Mouse (Mus musculus): ENCODE measurements around the gene Mest.

The Mest gene

GRCm38 (mm10) chr6:30680442-30680841, 42.9 kb upstream of the Mest start:
- peaks cover 17% of the 10 kb centered on the region for H3K4me1 ChIP-seq (replicated peaks; ENCODE audit: low read depth, low read length)
- no peak overlapping the region for H3K4me3 ChIP-seq (replicated peaks; ENCODE audit: low read length)
- no peaks in the 10 kb centered on the region for H3K9me3 ChIP-seq (ENCODE audit: low read length)
- TF ChIP-seq NANOG (IDR thresholded peaks at IDR 0.05; ENCODE audit: borderline replicate concordance, low read length) (no peak), POU5F1 (IDR thresholded peaks at IDR 0.05; ENCODE audit: borderline replicate concordance, low read length) (no peak), CTCF (conservative IDR thresholded peaks at IDR 0.05; ENCODE audit: low read length) (no peak)
- H3K36me3 ChIP-seq (ENCODE audit: insufficient read depth, low read length): 0 out of 2 replicates have a peak, but pooled peaks cover 7% of the 10 kb centered on the region
- H3K27me3 ChIP-seq (ENCODE audit: insufficient read depth, low read length): no peaks in the 10 kb centered on the region

DNA sequence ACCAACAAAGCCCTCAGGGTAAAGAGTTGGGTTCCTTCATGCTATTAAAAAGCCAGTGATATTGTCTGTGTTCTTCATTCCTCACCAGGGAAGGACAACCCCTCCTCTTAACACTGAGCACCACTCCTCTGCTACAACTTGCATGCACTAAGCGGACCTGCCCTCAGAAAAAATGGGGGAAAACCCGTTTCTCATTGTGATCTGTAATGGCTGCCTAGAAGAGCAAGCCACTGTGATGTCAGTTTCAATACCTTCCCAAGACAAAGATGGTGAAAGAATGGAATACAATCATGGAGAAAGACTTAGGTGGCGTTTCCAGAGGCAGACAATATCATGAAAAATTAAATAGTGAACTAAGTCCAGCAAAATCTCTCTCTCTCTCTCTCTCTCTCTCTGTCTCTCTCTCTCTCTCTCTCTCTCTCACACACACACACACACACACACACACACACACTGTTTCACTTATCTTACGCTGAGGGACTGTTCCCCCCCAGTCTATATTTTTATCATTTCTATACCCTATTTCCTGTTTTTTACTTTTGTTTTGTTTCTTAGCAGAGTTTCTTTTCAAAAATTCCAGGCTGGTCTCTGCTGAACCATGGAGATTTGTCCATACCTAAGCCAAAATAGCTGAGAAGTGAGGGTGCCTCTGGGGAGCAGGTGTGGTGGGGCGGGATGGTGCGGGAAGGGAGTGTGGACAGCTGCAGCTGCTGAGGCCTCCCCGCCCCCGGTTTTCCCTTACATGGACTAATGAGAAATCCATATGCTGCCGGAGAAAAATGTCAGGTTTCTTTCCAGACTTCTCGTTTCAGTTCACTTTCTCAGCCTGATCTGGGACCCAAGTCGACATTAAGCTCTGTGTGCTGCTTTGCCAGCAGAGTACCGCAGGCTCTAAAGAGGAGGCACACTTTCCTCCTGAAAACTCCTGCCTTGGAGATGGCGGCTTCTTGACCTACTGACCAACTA, 41.1 kb upstream of the Mest start:
- Histone ChIP-seq H3K4me1 (replicated peaks; ENCODE audit: low read depth, low read length) (peaks cover 17% of the 10 kb centered on the region), H3K27me3 (ENCODE audit: insufficient read depth, low read length) (no peaks in the 10 kb centered on the region), H3K36me3 (ENCODE audit: insufficient read depth, low read length) (0 out of 2 replicates have a peak, but pooled peaks cover 7% of the 10 kb centered on the region), H3K9me3 (ENCODE audit: low read length) (no peaks in the 10 kb centered on the region), H3K4me3 (replicated peaks; ENCODE audit: low read length) (no peak overlapping the region)
- no peak for TF ChIP-seq POU5F1 (IDR thresholded peaks at IDR 0.05; ENCODE audit: borderline replicate concordance, low read length)
- TF ChIP-seq NANOG (IDR thresholded peaks at IDR 0.05; ENCODE audit: borderline replicate concordance, low read length): no peak
- no peak for TF ChIP-seq CTCF (conservative IDR thresholded peaks at IDR 0.05; ENCODE audit: low read length)

GRCm38 (mm10) chr6:30684570-30684969, 38.8 kb upstream of the Mest start:
- Histone ChIP-seq H3K9me3 (ENCODE audit: low read length) (no peaks in the 10 kb centered on the region), H3K27me3 (ENCODE audit: insufficient read depth, low read length) (no peaks in the 10 kb centered on the region), H3K4me3 (replicated peaks; ENCODE audit: low read length) (no peak overlapping the region), H3K36me3 (ENCODE audit: insufficient read depth, low read length) (0 out of 2 replicates have a peak, but pooled peaks cover 6% of the 10 kb centered on the region), H3K4me1 (replicated peaks; ENCODE audit: low read depth, low read length) (peaks cover 17% of the 10 kb centered on the region)
- TF ChIP-seq POU5F1 (IDR thresholded peaks at IDR 0.05; ENCODE audit: borderline replicate concordance, low read length) (no peak), NANOG (IDR thresholded peaks at IDR 0.05; ENCODE audit: borderline replicate concordance, low read length) (no peak), CTCF (conservative IDR thresholded peaks at IDR 0.05; ENCODE audit: low read length) (no peak)

DNA sequence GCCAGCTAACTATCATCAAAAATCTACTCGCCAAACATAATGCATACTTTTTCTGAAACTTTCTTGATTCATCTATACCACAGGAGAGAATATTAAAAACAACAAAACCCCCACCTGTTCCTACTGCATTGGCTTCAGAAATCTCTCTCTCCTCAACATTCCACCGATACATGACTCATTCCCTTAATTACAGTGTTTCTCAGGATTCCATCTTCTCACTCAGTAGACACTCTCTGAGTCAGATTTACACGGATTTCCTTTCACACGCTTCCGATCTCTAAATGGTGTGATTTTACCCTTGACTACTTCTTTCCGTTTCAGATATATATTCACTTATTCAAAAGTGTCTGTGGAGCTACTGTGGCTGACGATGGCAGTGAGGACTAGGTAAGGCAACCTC, 36.1 kb upstream of the Mest start:
- no peaks in the 10 kb centered on the region for H3K27me3 ChIP-seq (ENCODE audit: insufficient read depth, low read length)
- H3K9me3 ChIP-seq (ENCODE audit: low read length): no peaks in the 10 kb centered on the region
- H3K4me3 ChIP-seq (replicated peaks; ENCODE audit: low read length): no peak overlapping the region
- peaks cover 14% of the 10 kb centered on the region for H3K4me1 ChIP-seq (replicated peaks; ENCODE audit: low read depth, low read length)
- TF ChIP-seq NANOG (IDR thresholded peaks at IDR 0.05; ENCODE audit: borderline replicate concordance, low read length) (no peak), CTCF (conservative IDR thresholded peaks at IDR 0.05; ENCODE audit: low read length) (no peak), POU5F1 (IDR thresholded peaks at IDR 0.05; ENCODE audit: borderline replicate concordance, low read length) (no peak)
- no peaks in the 10 kb centered on the region for H3K36me3 ChIP-seq (ENCODE audit: insufficient read depth, low read length)

DNA sequence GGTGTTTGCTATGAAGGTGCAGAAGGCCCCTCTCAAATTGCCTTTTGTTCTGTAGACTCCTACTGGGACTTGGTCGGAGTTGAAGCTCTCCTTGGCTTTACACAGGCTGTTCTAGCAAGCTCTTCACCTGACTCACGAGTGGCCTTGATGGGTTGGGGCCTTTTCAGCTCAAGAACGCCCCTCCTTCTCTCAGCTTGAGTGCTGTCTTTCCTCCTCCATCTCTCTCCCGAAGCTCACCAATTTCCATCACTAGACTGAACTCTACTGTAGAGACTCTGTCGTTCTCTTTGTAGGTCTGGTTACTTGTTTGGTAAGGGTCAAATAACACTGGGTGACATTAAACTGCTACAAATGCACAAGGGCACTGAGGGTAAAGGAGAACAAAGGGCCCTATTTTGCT, 30.5 kb upstream of the Mest start:
- Histone ChIP-seq H3K36me3 (ENCODE audit: insufficient read depth, low read length) (no peaks in the 10 kb centered on the region), H3K4me3 (replicated peaks; ENCODE audit: low read length) (peak overlapping the region; percentile 84), H3K4me1 (replicated peaks; ENCODE audit: low read depth, low read length) (peaks cover 13% of the 10 kb centered on the region), H3K27me3 (ENCODE audit: insufficient read depth, low read length) (no peaks in the 10 kb centered on the region), H3K9me3 (ENCODE audit: low read length) (no peaks in the 10 kb centered on the region)
- TF ChIP-seq CTCF (conservative IDR thresholded peaks at IDR 0.05; ENCODE audit: low read length) (no peak), NANOG (IDR thresholded peaks at IDR 0.05; ENCODE audit: borderline replicate concordance, low read length) (no peak), POU5F1 (IDR thresholded peaks at IDR 0.05; ENCODE audit: borderline replicate concordance, low read length) (no peak)

DNA sequence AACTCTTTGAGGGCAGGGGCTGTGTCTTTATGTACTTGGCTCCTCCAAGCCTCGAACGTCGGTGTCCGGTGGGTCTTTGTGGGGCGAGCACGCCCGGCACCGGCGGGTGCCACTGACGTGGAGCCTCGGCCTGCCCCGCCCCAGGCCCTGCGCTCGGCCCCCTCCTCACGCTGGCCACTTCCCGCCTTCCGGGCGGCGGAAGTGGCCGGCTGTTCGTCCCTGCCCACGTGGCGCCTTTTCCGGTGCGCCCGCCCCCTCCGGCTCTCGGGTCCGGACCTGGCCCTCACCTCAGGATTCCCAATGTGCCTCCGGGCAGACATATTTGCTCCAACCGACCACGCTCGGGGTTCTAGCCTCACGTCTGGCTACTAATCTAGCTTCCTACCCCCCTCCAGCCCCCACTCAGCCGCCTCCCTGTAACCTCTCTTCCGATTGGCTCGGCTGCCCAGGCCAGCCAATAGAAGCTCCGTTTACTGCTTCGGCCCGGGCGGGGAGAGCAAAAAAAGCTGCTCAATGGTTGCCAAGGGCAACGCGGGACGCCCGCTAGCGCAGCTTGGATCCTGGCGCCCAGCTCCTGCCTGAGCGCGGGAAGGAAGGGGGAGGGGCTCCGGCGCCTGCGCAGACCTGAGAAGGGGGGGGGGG, 29.9 kb upstream of the Mest start, which contains the start of gene Cep41:
Gene Cep41, minus strand, starts transcription at position 400 of the 642 bp plus-strand sequence.
- Histone ChIP-seq H3K4me3 (replicated peaks; ENCODE audit: low read length) (peak within 1 kb of the TSS; percentile 84), H3K36me3 (ENCODE audit: insufficient read depth, low read length) (no peaks in the 10 kb centered on the region), H3K27me3 (ENCODE audit: insufficient read depth, low read length) (no peaks in the 10 kb centered on the region), H3K9me3 (ENCODE audit: low read length) (no peaks in the 10 kb centered on the region), H3K4me1 (replicated peaks; ENCODE audit: low read depth, low read length) (peaks cover 13% of the 10 kb centered on the region)
- TF ChIP-seq NANOG (IDR thresholded peaks at IDR 0.05; ENCODE audit: borderline replicate concordance, low read length): no peak
- TF ChIP-seq CTCF (conservative IDR thresholded peaks at IDR 0.05; ENCODE audit: low read length): no peak
- TF ChIP-seq POU5F1 (IDR thresholded peaks at IDR 0.05; ENCODE audit: borderline replicate concordance, low read length): no peak

- Histone ChIP-seq H3K27me3 (ENCODE audit: insufficient read depth, low read length) (no peaks in the 10 kb centered on the region), H3K36me3 (ENCODE audit: insufficient read depth, low read length) (no peaks in the 10 kb centered on the region), H3K4me3 (replicated peaks; ENCODE audit: low read length) (peak overlapping the region; percentile 42; the same call in 1 of the 2 replicates), H3K4me1 (replicated peaks; ENCODE audit: low read depth, low read length) (peaks cover 13% of the 10 kb centered on the region), H3K9me3 (ENCODE audit: low read length) (no peaks in the 10 kb centered on the region)
- TF ChIP-seq NANOG (IDR thresholded peaks at IDR 0.05; ENCODE audit: borderline replicate concordance, low read length) (no peak), CTCF (conservative IDR thresholded peaks at IDR 0.05; ENCODE audit: low read length) (no peak), POU5F1 (IDR thresholded peaks at IDR 0.05; ENCODE audit: borderline replicate concordance, low read length) (no peak)
Measured at GRCm38 (mm10) chr6:30694209-30694608, 29.1 kb upstream of the Mest start.

GRCm38 (mm10) chr6:30695124-30695523, 28.2 kb upstream of the Mest start:
- TF ChIP-seq POU5F1 (IDR thresholded peaks at IDR 0.05; ENCODE audit: borderline replicate concordance, low read length): no peak
- TF ChIP-seq NANOG (IDR thresholded peaks at IDR 0.05; ENCODE audit: borderline replicate concordance, low read length): no peak
- no peak for TF ChIP-seq CTCF (conservative IDR thresholded peaks at IDR 0.05; ENCODE audit: low read length)
- Histone ChIP-seq H3K36me3 (ENCODE audit: insufficient read depth, low read length) (no peaks in the 10 kb centered on the region), H3K4me1 (replicated peaks; ENCODE audit: low read depth, low read length) (peaks cover 13% of the 10 kb centered on the region), H3K4me3 (replicated peaks; ENCODE audit: low read length) (no peak overlapping the region), H3K27me3 (ENCODE audit: insufficient read depth, low read length) (no peaks in the 10 kb centered on the region), H3K9me3 (ENCODE audit: low read length) (no peaks in the 10 kb centered on the region)
